Mouse (Mus musculus) v-Abl transformed pro-B cells (cell line): ENCODE data around the gene Tenm2.

Experiments used
- in situ Hi-C, 2 experiments: fragments of 400-800 bp; cut with MboI; formaldehyde crosslinking; loops; one replicate each; pipeline ENCODE4 v1.15.1; 2025; ENCODE audit not compliant: unreplicated experiment in 2 of 2

Tenm2 gene

DNA sequence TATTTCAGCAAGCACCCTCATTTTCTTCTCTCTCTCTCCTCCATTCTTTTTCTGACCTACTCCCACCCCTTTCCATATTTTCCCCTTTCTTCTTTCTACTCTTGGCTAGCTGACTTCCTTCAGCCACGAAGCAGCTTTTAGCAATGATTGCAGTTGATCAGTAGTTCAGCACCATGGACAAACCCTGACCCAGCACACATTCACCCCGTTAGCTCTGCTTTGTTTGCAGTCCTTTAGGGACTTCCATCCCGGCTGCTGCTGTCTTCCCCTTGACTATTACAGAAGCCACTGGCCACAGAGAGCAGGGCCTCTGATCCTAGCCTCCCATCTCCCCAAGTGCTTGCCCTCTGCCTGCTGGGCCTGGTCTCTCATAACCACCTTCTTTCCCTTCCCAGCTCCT is 1145.6 kb downstream of the Tenm2 start:
- in situ Hi-C loops = no loop called here

DNA sequence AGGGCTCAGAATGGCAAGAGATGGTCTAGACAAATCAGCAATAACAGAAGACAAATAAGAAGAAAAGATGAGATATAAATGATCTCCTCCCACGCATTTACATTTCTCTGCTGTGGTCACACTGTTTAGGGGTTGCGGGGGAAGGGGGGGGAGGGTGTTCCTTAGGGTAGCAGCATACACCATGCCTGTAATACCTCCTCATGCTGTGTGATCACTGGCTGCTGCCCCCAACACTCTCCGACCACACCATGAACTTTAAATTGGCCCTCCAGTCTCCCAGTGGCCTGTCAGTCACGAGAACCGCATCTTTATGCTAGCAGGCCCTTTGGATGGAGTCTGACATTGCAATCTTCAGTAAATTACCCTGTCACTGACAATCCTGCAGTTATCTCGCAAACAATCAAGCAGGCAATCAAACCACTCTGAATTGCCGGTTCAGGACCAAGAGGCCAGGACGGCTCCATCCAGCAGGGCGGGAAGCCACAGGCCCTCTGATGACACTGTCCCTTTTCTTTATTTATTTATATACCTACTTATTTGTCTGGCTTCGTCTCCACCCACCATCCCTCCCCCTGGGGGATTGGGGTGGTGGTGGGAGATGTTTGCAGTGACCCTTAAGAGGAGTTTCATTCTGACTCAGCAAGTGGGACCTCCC is 1154.2 kb downstream of the Tenm2 start:
- in situ Hi-C loops = no loop called here

DNA sequence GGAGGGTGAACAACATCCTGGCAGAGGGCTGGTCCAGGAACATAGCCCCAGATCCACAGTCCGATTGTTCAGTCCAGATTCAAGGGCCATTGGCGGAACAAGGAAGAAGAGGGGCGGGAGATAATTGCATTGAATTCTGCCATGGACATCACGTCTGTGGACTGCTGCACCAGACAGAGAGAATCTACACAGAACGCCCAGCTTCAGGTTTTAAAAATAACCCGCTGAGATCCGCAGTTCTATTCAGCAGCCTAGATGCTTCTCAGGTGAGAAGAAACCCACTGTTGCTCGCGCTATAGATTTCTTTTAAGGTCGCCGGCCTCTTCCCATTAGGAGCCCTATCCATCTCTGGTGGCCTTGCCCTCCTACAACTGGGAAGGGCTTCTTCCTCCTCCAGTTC is 1155.0 kb downstream of the Tenm2 start:
- in situ Hi-C loops = no loop called here

DNA sequence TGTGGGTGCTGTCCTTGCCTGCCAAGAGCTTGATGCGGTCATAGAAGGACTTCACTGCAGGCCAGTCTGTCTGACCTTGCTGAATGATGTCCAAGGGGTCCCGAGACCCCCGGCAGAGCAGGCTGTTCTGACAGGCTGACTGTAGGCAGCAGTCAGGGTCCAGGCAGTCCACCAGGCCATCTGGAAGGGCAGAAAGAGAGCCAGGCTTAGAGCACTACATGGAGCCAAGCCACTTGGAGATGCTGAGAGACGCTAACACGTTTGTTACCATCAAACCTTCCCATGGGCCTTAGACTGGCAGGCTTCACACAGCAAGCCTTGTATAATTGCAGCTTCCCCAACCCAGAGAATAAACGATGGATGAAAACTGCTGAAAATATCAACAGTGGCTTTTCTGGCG is 1157.4 kb downstream of the Tenm2 start:
- in situ Hi-C loops = no loop called here

DNA sequence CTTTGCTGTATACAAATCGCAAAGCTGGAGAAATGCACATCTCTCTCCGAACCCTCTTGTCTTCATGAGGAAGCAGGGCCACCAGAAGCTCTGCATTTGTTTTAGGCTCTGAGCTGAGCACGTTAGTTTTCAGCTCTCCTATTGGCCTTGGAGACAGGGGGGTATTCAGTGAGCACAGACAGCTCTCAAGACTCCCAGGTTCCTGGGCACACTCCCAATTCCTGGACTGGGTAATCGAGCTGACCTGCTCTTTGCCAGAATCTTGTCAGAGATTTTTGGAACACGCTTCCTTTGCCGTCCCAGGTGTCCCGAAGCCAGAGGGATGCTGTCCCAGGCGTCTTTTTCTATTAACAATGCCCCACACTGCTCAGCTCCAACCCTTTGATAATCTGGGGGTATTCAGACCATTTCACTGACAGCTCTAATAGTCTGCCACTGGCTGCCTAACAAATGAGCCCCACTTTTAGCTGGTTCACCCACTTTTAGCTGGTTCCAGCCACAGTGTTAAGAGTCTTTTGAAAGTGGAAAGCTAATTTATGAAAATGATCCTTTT is 1161.7 kb downstream of the Tenm2 start:
- in situ Hi-C loops = no loop called here

GRCm38 (mm10) chr11:36073074-36073818 is 1162.5 kb downstream of the Tenm2 start:
- in situ Hi-C loops = no loop called here

DNA sequence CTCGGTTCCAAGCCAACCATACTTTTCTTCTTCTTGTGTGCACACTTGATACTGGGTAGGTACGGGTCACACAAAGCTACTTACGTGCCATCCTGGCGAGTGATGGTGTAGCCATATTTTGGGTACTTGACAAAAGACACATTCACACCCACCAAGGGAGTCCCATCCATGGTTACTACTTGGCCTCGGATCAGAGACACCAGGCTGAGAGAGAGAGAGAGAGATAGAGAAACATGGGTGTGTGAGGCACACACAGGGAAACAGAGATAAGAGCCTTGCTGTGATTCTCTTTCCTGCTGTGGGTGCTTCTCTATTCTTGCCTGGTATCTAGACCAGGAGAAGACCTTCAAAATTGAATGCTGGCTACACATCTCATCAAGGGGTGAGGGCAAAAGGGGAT is 1163.1 kb downstream of the Tenm2 start:
- in situ Hi-C loops = no loop called here

DNA sequence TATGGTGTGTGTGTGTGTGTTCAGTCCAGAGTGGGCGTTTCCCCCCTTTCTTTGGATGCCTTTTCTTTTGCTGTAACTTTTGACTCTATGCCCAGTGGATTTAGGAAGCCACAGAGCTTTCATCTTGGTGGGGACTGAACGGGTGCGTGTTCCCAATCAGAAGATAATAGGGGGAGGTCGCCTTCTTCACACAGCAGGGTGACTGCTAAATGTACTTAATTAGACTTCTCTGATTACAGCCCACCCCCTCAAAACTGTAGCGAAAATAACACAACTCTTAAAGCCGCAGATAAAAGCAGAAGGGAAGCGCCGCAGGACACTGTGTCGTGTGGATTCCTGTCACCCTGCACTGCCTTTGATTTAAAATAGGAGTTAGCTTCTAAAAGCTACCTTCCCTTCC is 1163.7 kb downstream of the Tenm2 start:
- in situ Hi-C loops = no loop called here

GRCm38 (mm10) chr11:36059325-36059843 is 1176.4 kb downstream of the Tenm2 start:
- in situ Hi-C loops = no loop called here

DNA sequence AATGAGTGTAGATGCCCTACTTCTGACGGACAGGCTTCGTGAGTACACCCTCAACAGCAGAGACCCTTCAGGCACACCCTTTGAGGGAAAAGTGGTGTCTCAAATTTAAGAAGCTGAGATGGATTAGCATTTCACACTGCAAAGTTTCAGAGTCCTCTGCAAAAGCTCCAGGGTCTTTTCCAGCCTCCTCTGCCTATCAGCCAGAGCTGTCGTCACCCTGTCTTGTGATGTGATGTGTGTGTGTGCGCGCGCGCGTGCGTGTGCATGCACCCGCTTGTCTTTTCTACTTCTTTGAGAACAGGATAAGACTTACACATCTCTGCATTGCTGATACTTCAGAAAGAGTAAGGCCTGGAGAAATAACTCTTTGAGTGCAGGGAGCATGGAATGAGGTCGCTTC is 1179.2 kb downstream of the Tenm2 start:
- in situ Hi-C loops = no loop called here

GRCm38 (mm10) chr11:36054323-36054722 is 1181.4 kb downstream of the Tenm2 start:
- in situ Hi-C loops = no loop called here

GRCm38 (mm10) chr11:36053457-36053856 is 1182.3 kb downstream of the Tenm2 start:
- in situ Hi-C loops = no loop called here

DNA sequence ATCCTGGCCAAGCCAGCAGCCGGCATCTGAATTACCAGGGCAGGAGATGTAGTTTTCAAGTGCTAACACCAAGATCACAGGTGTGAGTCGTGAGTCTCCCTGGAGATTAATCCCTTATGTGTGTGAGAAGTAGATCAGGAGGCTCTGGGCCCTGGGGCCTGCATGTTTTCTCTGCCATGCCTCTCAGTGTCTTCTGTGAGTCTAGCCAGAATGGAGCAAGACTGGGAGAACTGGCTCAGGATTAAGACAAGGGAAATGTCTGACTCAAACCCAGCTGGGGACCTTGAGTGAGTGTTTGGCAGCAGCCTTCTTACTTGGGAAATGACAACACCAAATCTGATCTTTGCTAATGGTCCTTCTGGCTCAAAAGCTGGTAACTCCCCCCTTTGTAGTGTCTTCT is 1183.2 kb downstream of the Tenm2 start:
- in situ Hi-C loops = no loop called here

- in situ Hi-C loops = no loop called here
Observed at GRCm38 (mm10) chr11:36052091-36052490, 1183.7 kb downstream of the Tenm2 start.

DNA sequence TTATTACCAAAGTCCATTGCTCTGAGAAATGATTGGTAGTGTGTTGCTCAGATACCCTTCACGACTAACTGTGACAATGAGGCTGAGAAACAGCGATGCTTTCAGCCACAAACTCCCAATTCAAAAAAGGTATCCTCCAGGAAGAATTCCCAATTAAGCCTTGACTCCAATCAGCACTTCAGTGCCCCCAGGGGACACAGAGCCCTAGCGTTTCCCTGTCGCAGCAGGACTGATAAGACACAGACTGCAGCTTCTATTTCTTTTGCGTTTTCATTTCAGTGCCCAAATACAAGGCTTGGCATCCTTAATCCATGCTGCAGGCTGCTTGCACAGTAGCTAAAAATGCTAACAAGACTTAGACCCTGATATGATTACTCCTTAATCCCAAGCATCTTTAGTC is 1186.2 kb downstream of the Tenm2 start:
- in situ Hi-C loops = no loop called here

DNA sequence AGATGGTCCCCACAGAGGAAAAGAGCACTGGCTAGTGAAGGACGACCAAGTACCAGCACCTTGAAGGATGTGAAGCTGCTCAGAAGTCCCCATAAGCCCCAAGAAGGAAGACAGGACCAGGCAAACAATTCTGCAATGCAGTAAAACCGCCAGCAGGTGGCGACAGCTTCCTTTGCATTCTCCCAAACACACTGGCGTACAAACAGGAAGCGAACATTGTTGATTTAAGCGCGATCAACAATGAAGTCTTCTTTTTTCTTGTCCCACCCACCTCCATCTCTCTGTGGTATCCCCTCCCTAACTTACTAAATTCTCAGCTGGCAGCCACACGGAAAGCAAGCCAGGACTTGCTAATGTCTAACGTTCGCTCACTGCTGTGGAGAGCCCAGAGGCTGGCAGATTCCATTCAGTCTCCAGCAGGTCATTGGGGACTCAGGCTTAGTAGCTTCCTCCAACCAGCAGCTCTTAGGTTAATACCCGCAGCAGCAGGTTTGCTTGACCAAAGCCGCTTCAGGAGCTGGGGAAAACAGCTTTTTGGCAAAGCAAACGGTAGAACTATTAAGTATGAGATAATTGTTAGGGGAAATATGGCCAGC is 1190.0 kb downstream of the Tenm2 start:
- in situ Hi-C loops = no loop called here

- in situ Hi-C loops = no loop called here
Observed at GRCm38 (mm10) chr11:36041411-36041810, 1194.4 kb downstream of the Tenm2 start.

DNA sequence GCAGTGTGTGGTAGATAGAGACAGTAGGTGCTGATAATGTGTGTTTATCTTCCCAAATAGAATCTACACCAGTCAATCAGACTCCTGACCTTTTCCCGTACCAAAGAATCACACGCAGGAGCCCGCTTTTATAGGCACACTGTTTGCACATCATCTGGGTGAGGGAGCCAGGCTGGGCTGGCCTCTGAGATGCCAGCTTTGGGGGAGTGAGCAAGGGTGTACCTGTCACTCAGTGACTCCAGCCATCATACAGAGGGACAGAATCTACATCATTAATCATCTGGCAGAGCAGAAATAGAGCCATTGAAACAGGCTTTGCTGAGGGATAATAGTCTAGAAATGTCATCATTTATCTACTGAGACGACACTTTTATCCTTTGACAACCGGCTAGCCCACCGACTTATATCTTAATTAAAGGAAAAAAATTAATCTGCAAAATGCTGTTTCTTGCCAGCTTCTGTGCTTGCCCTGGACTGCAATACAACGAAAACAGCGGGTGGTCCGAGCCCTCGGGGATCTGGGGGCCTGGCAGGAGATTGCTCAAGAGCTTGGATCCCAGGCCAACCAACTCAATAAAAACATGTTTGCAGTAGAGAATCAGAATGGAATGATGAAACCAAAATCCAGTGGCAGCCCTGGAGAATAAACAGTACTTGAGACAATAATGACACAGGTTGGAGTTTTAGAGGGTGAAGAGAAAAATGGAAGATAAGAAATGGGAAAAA is 1195.1 kb downstream of the Tenm2 start:
- in situ Hi-C loops = no loop called here

GRCm38 (mm10) chr11:36039825-36040224 is 1195.9 kb downstream of the Tenm2 start:
- in situ Hi-C loops = no loop called here

- in situ Hi-C loops = no loop called here
Observed at GRCm38 (mm10) chr11:36038386-36038785, 1197.4 kb downstream of the Tenm2 start.

GRCm38 (mm10) chr11:36037311-36037710 is 1198.5 kb downstream of the Tenm2 start:
- in situ Hi-C loops = no loop called here
